Mouse (Mus musculus) hindbrain, postnatal 0 days (tissue): ENCODE results near the gene Pmfbp1. TPM values are rescaled to one million over a fixed set of nuclear protein-coding genes. Genes with fewer than 3 reads are reported as not detected.
"Not testable (repeated sequence)": the region's sequence is repeated elsewhere in the genome, so short reads cannot be mapped to it uniquely, and the experiment has no call there.

Experiments used
- ATAC-seq: fragments of 200-750 bp; cut with Nextera tagmentation; 2 replicates; pipeline ENCODE4 v1.8.0; 2017; ENCODE audit warnings: mild to moderate bottlenecking, moderate TSS enrichment, moderate library complexity
- DNase-seq: peaks from one replicate; pipeline ENCODE4 v3.0.0-alpha.2; 2015; ENCODE audit warnings: low spot score
- H3K27ac ChIP-seq: fragments of 300-500 bp; sonication (generic); 2 replicates; pipeline ENCODE4 v1.5.1; 2014; ENCODE audit warnings: mild to moderate bottlenecking
- H3K27me3 ChIP-seq: fragments of 300-500 bp; sonication (generic); 2 replicates; pipeline ENCODE4 v1.6.1; 2014; ENCODE audit warnings: low read length, mixed read lengths; ENCODE audit not compliant: insufficient read depth
- H3K36me3 ChIP-seq: fragments of 300-500 bp; sonication (generic); 2 replicates; pipeline ENCODE4 v1.6.1; 2014; ENCODE audit warnings: low read length, mixed read lengths; ENCODE audit not compliant: insufficient read depth
- H3K4me1 ChIP-seq: fragments of 300-500 bp; sonication (generic); 2 replicates; pipeline ENCODE4 v1.6.1; 2014; ENCODE audit warnings: antibody characterized with exemption, low read length, mixed read lengths; ENCODE audit not compliant: insufficient read depth
- H3K4me2 ChIP-seq: fragments of 300-500 bp; sonication (generic); 2 replicates; pipeline ENCODE4 v1.6.1; 2014; ENCODE audit warnings: low read depth, mild to moderate bottlenecking, low read length, moderate library complexity, mixed read lengths
- H3K4me3 ChIP-seq: fragments of 300-500 bp; sonication (generic); 2 replicates; pipeline ENCODE4 v1.5.1; 2014; ENCODE audit warnings: low read length
- H3K9ac ChIP-seq: fragments of 300-500 bp; sonication (generic); replicated peaks from 2 replicates; pipeline ENCODE4 v1.6.1; 2014; ENCODE audit warnings: mild to moderate bottlenecking, low read length, moderate library complexity, mixed read lengths
- H3K9me3 ChIP-seq: fragments of 300-500 bp; sonication (generic); 2 replicates; pipeline ENCODE4 v1.6.1; 2016; ENCODE audit warnings: low read length, mixed read lengths
- CTCF ChIP-seq: IDR thresholded peaks from 2 replicates; pipeline ENCODE4 v1.5.1; 2016; ENCODE audit warnings: antibody characterized with exemption, control low read depth, low read depth
- WGBS: fragments of 180-500 bp; shearing (Covaris S2); extraction: QIAGEN DNeasy Blood & Tissue Kit; methylation state at CpG from one replicate; pipeline ENCODE4 v1.1.7; 2014; 5-methylcytosine and 5-hydroxymethylcytosine counted together
- polyA plus RNA-seq: library from polyadenylated mRNA; unstranded; fragments of >200 nt; fragmentation: Nextera tagmentation; extraction: Ambion mirVana; gene quantifications from 2 replicates; pipeline ENCODE4 v1.2.1, GENCODE M21; 2015
- total RNA-seq: library from RNA; depleted of rRNA; stranded (reverse); fragments of >200 nt; gene quantifications from 2 replicates; pipeline ENCODE4 v1.2.3, GENCODE M21; 2014; rRNA removed

Gene Pmfbp1
- 2.0 and 2.9 TPM in 2 replicates for total RNA-seq
- 1.2 and 1.3 TPM in 2 replicates for polyA plus RNA-seq

GRCm38 (mm10) chr8:109493727-109494126, at the start of gene Pmfbp1:
Gene Pmfbp1, plus strand, starts transcription at chr8:109494027.
- Histone ChIP-seq H3K4me3 (no peak within 1 kb of the TSS), H3K9ac (no peak within 1 kb of the TSS), H3K27ac (no peak within 1 kb of the TSS), H3K9me3 (no peaks in the 10 kb centered on the region), H3K36me3 (no peaks in the 10 kb centered on the region), H3K27me3 (no peaks in the 10 kb centered on the region), H3K4me2 (no peak within 1 kb of the TSS), H3K4me1 (no peaks in the 10 kb centered on the region)
- TF ChIP-seq CTCF = no peak
- WGBS = 91% methylated on average over 6 of the region's 6 CpGs
- no peak for DNase-seq
- no peak for ATAC-seq

GRCm38 (mm10) chr8:109446896-109447295, 46.9 kb upstream of the Pmfbp1 start:
- H3K36me3 ChIP-seq, H3K9ac ChIP-seq, DNase-seq, ATAC-seq, H3K4me3 ChIP-seq, H3K27ac ChIP-seq, H3K27me3 ChIP-seq, H3K4me2 ChIP-seq, H3K4me1 ChIP-seq, H3K9me3 ChIP-seq: not testable (repeated sequence)
- 41% methylated on average over 6 of the region's 7 CpGs for WGBS

- Histone ChIP-seq H3K4me1 (no peaks in the 10 kb centered on the region), H3K9me3 (no peaks in the 10 kb centered on the region), H3K27me3 (no peaks in the 10 kb centered on the region), H3K36me3 (no peaks in the 10 kb centered on the region), H3K27ac (no peak overlapping the region), H3K4me2 (no peak overlapping the region), H3K4me3 (no peak overlapping the region), H3K9ac (no peak overlapping the region)
- no peak for TF ChIP-seq CTCF
- no peak for DNase-seq
- 34% methylated on average over 7 of the region's 7 CpGs for WGBS
- ATAC-seq = no peak
These were observed 42.8 kb upstream of the Pmfbp1 start for GRCm38 (mm10) chr8:109451000-109451399.

- Histone ChIP-seq H3K27ac (no peak overlapping the region), H3K4me2 (no peak overlapping the region), H3K9me3 (no peaks in the 10 kb centered on the region), H3K36me3 (no peaks in the 10 kb centered on the region), H3K27me3 (no peaks in the 10 kb centered on the region), H3K4me1 (no peaks in the 10 kb centered on the region), H3K9ac (no peak overlapping the region), H3K4me3 (no peak overlapping the region)
- 61% methylated on average over 2 of the region's 2 CpGs for WGBS
- DNase-seq (no peak), ATAC-seq (no peak)
- TF ChIP-seq CTCF = no peak
These were observed 38.7 kb upstream of the Pmfbp1 start for GRCm38 (mm10) chr8:109455113-109455512.

- DNase-seq (no peak), ATAC-seq (no peak)
- H3K9me3 ChIP-seq = no peaks in the 10 kb centered on the region
- H3K27ac ChIP-seq = no peak overlapping the region
- no peak overlapping the region for H3K9ac ChIP-seq
- no peaks in the 10 kb centered on the region for H3K36me3 ChIP-seq
- H3K4me3 ChIP-seq = no peak overlapping the region
- no peak overlapping the region for H3K4me2 ChIP-seq
- 43% methylated on average over 8 of the region's 8 CpGs for WGBS
- no peak for TF ChIP-seq CTCF
- H3K27me3 ChIP-seq = no peaks in the 10 kb centered on the region
- no peaks in the 10 kb centered on the region for H3K4me1 ChIP-seq
These were observed 36.4 kb upstream of the Pmfbp1 start for GRCm38 (mm10) chr8:109457387-109457786.

GRCm38 (mm10) chr8:109458580-109458979, 35.2 kb upstream of the Pmfbp1 start:
- Histone ChIP-seq H3K27me3 (no peaks in the 10 kb centered on the region), H3K4me2 (0 out of 2 replicates have a peak overlapping the region, but pooled peaks have one; percentile 17), H3K9me3 (no peaks in the 10 kb centered on the region), H3K4me3 (no peak overlapping the region), H3K9ac (no peak overlapping the region), H3K4me1 (0 out of 2 replicates have a peak, but pooled peaks cover 3% of the 10 kb centered on the region), H3K27ac (no peak overlapping the region), H3K36me3 (no peaks in the 10 kb centered on the region)
- peak; percentile 33 for DNase-seq
- 69% methylated on average over 12 of the region's 12 CpGs for WGBS
- no peak for ATAC-seq
- no peak for TF ChIP-seq CTCF

GRCm38 (mm10) chr8:109463075-109463474, 30.8 kb upstream of the Pmfbp1 start:
- 15% methylated on average over 2 of the region's 2 CpGs for WGBS
- ATAC-seq = no peak
- H3K9ac ChIP-seq = no peak overlapping the region

More at GRCm38 (mm10) chr8:109463075-109463474, 30.8 kb upstream of the Pmfbp1 start:
- Histone ChIP-seq H3K27me3 (no peaks in the 10 kb centered on the region), H3K36me3 (no peaks in the 10 kb centered on the region), H3K9me3 (no peaks in the 10 kb centered on the region), H3K4me1 (peaks cover 22% of the 10 kb centered on the region; the same call in 1 of the 2 replicates), H3K27ac (0 out of 2 replicates have a peak overlapping the region, but pooled peaks have one; percentile 68), H3K4me2 (no peak overlapping the region), H3K4me3 (no peak overlapping the region)
- DNase-seq = peak; percentile 52
- no peak for TF ChIP-seq CTCF
